Mouse (Mus musculus) brain, adult 10 weeks (tissue): ENCODE measurements around the gene Synm. TPM values are rescaled to one million over a fixed set of nuclear protein-coding genes. Genes with fewer than 3 reads are reported as not detected.

Experiments used
- polyA plus RNA-seq: library from polyadenylated mRNA; stranded (reverse); fragments of 350-450 nt; fragmentation: Illumina TruSeq; extraction: RNeasy Lipid Tissue Mini Kit (QIAGEN cat#74804); gene quantifications from one replicate; pipeline ENCODE4 v1.2.3, GENCODE M21; 2015; ENCODE audit warnings: low read depth, low replicate concordance

The Synm gene
- 13.6 TPM for polyA plus RNA-seq

DNA sequence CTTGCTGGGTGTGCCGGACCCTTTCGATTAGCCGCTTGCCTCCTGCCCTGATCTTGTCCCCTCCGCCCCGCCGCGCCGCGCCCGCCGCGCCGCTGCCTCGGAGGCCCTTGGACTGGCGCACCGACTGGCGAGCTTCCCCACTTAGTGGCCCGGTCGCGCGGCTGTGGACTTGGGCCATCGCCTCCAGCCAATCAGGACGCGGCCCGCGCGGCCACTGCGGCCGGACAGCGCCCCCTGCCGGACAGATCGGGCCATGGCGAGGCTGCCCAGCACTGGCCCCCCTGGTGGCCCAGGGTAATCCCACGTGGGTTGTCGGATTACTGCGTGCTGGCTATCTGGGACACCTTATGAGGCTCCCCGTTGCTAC lies at the start of gene Synm:
Gene Synm (minus strand): TSS at position 114 of the 367 bp plus-strand sequence.

Other genes starting within 250 kb of the Synm start
- 24.2 TPM for gene Lrrc28, start 114.5 kb downstream of the Synm start, polyA plus RNA-seq
- 4.3 TPM for gene Ttc23, start 112.3 kb downstream of the Synm start, polyA plus RNA-seq
- 15.4 TPM for gene Igf1r, start 193.1 kb upstream of the Synm start, polyA plus RNA-seq